Mouse (Mus musculus): Measurements from ENCODE around the gene Lypd5. TPM values are rescaled to one million over a fixed set of nuclear protein-coding genes. Genes with fewer than 3 reads are reported as not detected.

Gene Lypd5
- polyA plus RNA-seq, 1 experiment from 2014 or later: not detected

- Histone ChIP-seq H3K27ac (ENCODE audit: low read depth, low read length) (no peak overlapping the region), H3K27me3 (ENCODE audit: control insufficient read depth, insufficient read depth, low read length) (no peaks in the 10 kb centered on the region), H3K9me3 (ENCODE audit: control insufficient read depth, low read length) (peaks cover 3% of the 10 kb centered on the region; the same call in 1 of the 2 replicates), H3K9ac (ENCODE audit: low read length) (peak overlapping the region; percentile 50), H3K36me3 (ENCODE audit: control insufficient read depth, insufficient read depth, low read length) (no peaks in the 10 kb centered on the region), H3K4me1 (replicated peaks; ENCODE audit: control insufficient read depth, insufficient read depth, low read length) (peaks cover 3% of the 10 kb centered on the region; the same call in 1 of the 2 replicates), H3K4me2 (ENCODE audit: low read depth, low read length, severe bottlenecking) (peak overlapping the region; percentile 44), H3K4me3 (ENCODE audit: low read depth, low read length) (peak overlapping the region; percentile 21)
- peak; percentile 84 for ATAC-seq (replicated peaks; ENCODE audit: low FRiP score)
- WGBS: 3% methylated on average over 13 of the region's 13 CpGs
- peak; percentile 70 for DNase-seq (ENCODE audit: low spot score)
Observed at GRCm38 (mm10) chr7:24325675-24326128, 23.3 kb upstream of the Lypd5 start.

GRCm38 (mm10) chr7:24326273-24327135, 22.5 kb upstream of the Lypd5 start:
- Histone ChIP-seq H3K36me3 (ENCODE audit: control insufficient read depth, insufficient read depth, low read length) (no peaks in the 10 kb centered on the region), H3K4me1 (replicated peaks; ENCODE audit: control insufficient read depth, insufficient read depth, low read length) (peaks cover 3% of the 10 kb centered on the region; the same call in 1 of the 2 replicates), H3K9ac (ENCODE audit: low read length) (peak overlapping the region; percentile 50), H3K27me3 (ENCODE audit: control insufficient read depth, insufficient read depth, low read length) (no peaks in the 10 kb centered on the region), H3K4me3 (ENCODE audit: low read depth, low read length) (peak overlapping the region; percentile 21), H3K27ac (ENCODE audit: low read depth, low read length) (no peak overlapping the region), H3K9me3 (ENCODE audit: control insufficient read depth, low read length) (peaks cover 3% of the 10 kb centered on the region; the same call in 1 of the 2 replicates), H3K4me2 (ENCODE audit: low read depth, low read length, severe bottlenecking) (peak overlapping the region; percentile 44)
- DNase-seq (ENCODE audit: low spot score) (no peak), ATAC-seq (replicated peaks; ENCODE audit: low FRiP score) (peak; percentile 75)
- 42% methylated on average over 20 of the region's 20 CpGs for WGBS

DNA sequence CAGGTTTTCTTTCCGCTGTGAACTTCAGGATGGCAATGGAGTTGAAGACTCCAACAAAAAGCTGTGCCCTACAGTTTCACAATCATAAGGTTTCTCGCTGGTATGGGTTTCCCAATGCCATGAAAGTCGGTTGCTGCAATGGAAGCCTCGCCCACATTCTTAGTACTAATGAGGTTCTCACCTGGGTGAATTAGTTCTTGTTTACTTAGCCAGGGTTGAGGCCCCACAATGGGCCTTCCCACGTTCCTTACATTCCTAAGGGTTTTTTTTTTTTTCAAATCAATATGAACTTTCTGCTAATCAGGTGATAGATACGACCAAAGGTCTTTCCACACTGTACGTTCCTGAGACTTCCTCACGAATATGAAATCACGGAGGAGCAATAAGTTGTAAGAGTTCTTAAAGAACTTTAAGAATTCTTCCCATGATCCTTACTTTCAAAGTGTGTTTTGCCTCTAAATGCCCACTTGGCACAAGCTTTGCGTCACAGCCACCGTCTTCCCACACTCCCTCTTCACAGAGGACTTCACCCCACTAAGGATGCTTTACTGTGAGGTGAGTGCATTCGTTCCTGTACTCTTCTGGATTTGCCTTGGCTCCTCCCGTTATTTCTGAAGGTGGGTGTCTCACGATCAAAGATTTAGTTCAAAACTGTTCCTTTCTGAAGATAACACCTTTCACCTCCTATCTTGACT, 21.6 kb upstream of the Lypd5 start:
- no peak overlapping the region for H3K27ac ChIP-seq (ENCODE audit: low read depth, low read length)
- no peak overlapping the region for H3K4me3 ChIP-seq (ENCODE audit: low read depth, low read length)
- no peak overlapping the region for H3K9ac ChIP-seq (ENCODE audit: low read length)
- H3K27me3 ChIP-seq (ENCODE audit: control insufficient read depth, insufficient read depth, low read length): no peaks in the 10 kb centered on the region
- no peak for ATAC-seq (replicated peaks; ENCODE audit: low FRiP score)
- 88% methylated on average over 14 of the region's 14 CpGs for WGBS
- DNase-seq (ENCODE audit: low spot score): no peak
- H3K9me3 ChIP-seq (ENCODE audit: control insufficient read depth, low read length): peaks cover 3% of the 10 kb centered on the region; the same call in 1 of the 2 replicates
- H3K36me3 ChIP-seq (ENCODE audit: control insufficient read depth, insufficient read depth, low read length): no peaks in the 10 kb centered on the region
- H3K4me2 ChIP-seq (ENCODE audit: low read depth, low read length, severe bottlenecking): no peak overlapping the region
- H3K4me1 ChIP-seq (replicated peaks; ENCODE audit: control insufficient read depth, insufficient read depth, low read length): peaks cover 3% of the 10 kb centered on the region; the same call in 1 of the 2 replicates

DNA sequence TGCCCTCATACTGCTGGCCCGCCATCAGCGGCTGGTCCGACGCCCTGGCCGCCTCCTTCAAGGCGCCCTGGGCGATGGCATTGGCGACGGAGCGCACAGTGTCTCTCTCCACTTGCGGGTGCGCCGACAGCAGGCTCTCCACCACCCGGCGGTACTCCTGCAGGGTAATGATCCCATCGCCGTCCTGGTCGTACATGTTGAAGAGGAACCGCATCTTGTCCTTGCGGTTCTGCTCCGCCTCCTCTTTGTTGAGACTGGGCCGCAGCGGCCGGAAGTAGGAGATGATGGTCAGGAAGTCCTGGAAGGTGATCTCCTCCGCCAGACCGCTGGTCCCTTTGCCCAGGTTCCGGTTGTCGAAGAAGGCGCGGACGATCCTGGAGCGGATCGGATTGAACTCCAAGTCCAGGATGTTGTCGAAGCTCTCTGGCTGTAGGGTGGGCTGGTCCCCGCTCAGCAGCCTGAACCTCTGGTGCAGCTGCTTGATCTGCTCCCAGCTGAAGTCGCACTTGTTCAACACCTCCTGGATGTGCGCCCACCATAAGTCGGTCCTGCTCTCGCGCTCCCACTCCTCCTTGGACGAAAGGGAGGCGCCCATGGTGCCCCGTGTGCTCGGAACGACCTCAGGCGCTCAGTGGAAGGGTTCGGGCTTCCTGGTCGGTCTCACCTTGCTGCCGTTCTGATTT, 15.6 kb upstream of the Lypd5 start, which contains the start of gene Tescl:
Tescl (minus strand) TSS at position 633 of the 683 bp plus-strand sequence.
- ATAC-seq (replicated peaks; ENCODE audit: low FRiP score) (no peak), DNase-seq (ENCODE audit: low spot score) (no peak)
- no peak within 1 kb of the TSS for H3K27ac ChIP-seq (ENCODE audit: low read depth, low read length)
- no peaks in the 10 kb centered on the region for H3K9me3 ChIP-seq (ENCODE audit: control insufficient read depth, low read length)
- peaks cover 2% of the 10 kb centered on the region for H3K27me3 ChIP-seq (ENCODE audit: control insufficient read depth, insufficient read depth, low read length)
- no peaks in the 10 kb centered on the region for H3K4me1 ChIP-seq (replicated peaks; ENCODE audit: control insufficient read depth, insufficient read depth, low read length)
- H3K9ac ChIP-seq (ENCODE audit: low read length): no peak within 1 kb of the TSS
- WGBS: 45% methylated on average over 49 of the region's 49 CpGs
- H3K4me2 ChIP-seq (ENCODE audit: low read depth, low read length, severe bottlenecking): no peak within 1 kb of the TSS
- H3K4me3 ChIP-seq (ENCODE audit: low read depth, low read length): no peak within 1 kb of the TSS
- no peaks in the 10 kb centered on the region for H3K36me3 ChIP-seq (ENCODE audit: control insufficient read depth, insufficient read depth, low read length)

DNA sequence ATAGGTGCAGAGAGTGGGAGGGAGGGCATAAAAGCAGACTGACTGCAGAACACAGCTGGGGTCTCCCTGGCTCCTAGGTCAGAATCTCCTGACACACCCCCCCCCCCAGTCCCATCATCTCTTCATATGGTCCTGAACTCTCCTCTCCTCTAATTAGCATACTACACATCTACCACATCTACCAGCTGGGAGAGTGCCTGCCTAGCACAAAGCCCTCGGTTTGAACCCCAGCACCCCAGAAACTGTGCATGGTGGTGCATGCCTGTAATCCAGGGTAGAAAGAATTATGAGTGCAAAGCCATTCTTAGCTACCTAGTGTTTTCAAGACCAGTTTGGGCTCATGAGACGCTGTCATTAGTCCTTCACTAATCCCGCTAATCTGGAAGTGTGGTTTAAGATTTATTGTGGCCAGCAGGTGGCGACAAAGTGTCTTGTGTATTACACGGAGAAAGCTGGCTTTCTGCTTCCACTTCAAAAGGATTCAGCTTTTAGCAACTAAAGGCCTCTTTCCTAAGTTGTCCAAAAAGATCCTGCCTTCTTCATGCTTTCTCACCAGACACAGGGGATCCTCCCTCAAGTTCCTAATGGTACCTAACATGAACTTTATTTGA, 13.2 kb upstream of the Lypd5 start:
- Histone ChIP-seq H3K27me3 (ENCODE audit: control insufficient read depth, insufficient read depth, low read length) (peaks cover 2% of the 10 kb centered on the region), H3K4me1 (replicated peaks; ENCODE audit: control insufficient read depth, insufficient read depth, low read length) (no peaks in the 10 kb centered on the region), H3K9me3 (ENCODE audit: control insufficient read depth, low read length) (no peaks in the 10 kb centered on the region), H3K4me3 (ENCODE audit: low read depth, low read length) (no peak overlapping the region), H3K36me3 (ENCODE audit: control insufficient read depth, insufficient read depth, low read length) (no peaks in the 10 kb centered on the region), H3K4me2 (ENCODE audit: low read depth, low read length, severe bottlenecking) (no peak overlapping the region), H3K9ac (ENCODE audit: low read length) (no peak overlapping the region), H3K27ac (ENCODE audit: low read depth, low read length) (no peak overlapping the region)
- 9% methylated on average over 5 of the region's 5 CpGs for WGBS
- DNase-seq (ENCODE audit: low spot score) (peak; percentile 78), ATAC-seq (replicated peaks; ENCODE audit: low FRiP score) (no peak)

DNA sequence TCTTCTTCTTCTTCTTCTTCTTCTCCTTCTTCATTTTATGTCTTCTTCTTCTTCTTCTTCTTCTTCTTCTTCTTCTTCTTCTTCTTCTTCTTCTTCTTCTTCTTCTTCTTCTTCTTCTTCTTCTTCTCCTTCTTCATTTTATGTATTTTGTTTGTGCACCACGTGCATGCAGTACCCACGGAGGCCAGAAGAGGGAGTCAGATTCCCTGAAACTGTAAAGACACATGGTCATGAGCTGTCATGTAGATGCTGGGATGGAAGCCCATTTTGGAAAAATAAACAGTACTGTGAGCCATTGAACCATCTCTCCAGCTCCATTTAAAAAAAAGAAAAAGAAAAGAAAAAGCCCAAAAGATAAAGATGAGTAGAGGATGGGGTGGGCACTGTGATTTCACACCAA, 10.8 kb upstream of the Lypd5 start:
- no peak overlapping the region for H3K27ac ChIP-seq (ENCODE audit: low read depth, low read length)
- H3K4me3 ChIP-seq (ENCODE audit: low read depth, low read length): no peak overlapping the region
- peaks cover 2% of the 10 kb centered on the region for H3K27me3 ChIP-seq (ENCODE audit: control insufficient read depth, insufficient read depth, low read length)
- H3K4me2 ChIP-seq (ENCODE audit: low read depth, low read length, severe bottlenecking): no peak overlapping the region
- 45% methylated on average over 2 of the region's 2 CpGs for WGBS
- H3K36me3 ChIP-seq (ENCODE audit: control insufficient read depth, insufficient read depth, low read length): no peaks in the 10 kb centered on the region
- ATAC-seq (replicated peaks; ENCODE audit: low FRiP score) (no peak), DNase-seq (ENCODE audit: low spot score) (no peak)
- H3K9ac ChIP-seq (ENCODE audit: low read length): no peak overlapping the region
- no peaks in the 10 kb centered on the region for H3K4me1 ChIP-seq (replicated peaks; ENCODE audit: control insufficient read depth, insufficient read depth, low read length)
- no peaks in the 10 kb centered on the region for H3K9me3 ChIP-seq (ENCODE audit: control insufficient read depth, low read length)

DNA sequence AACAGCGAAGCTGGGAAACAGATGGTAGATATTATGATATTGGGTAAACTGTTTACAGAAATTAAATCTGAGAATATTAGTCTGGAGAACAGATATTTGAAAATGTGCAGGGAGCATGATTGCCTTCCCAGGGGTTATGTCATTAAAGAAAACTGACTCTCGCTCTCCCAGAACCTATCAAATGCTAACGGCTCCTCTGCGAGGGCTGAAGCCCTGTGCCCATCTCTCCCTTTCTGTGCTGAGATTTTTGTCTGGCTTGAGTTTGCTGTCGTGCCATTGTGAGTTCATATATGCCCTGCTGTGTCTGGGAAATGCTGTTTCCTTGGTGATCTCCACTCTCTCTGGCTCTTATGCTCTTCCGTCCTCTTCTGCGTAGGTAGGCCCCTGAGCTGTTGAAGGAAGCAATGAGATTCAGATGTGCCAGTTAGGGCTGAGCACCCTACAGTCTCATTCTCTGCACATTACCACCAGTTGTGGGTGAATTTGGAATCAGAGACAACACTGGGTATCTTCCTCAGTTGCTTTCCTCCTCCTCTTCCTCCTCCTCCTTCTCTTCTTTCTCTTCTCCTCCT, 5.2 kb upstream of the Lypd5 start:
- no peaks in the 10 kb centered on the region for H3K9me3 ChIP-seq (ENCODE audit: control insufficient read depth, low read length)
- H3K4me2 ChIP-seq (ENCODE audit: low read depth, low read length, severe bottlenecking): no peak overlapping the region
- no peaks in the 10 kb centered on the region for H3K36me3 ChIP-seq (ENCODE audit: control insufficient read depth, insufficient read depth, low read length)
- no peak overlapping the region for H3K27ac ChIP-seq (ENCODE audit: low read depth, low read length)
- H3K4me3 ChIP-seq (ENCODE audit: low read depth, low read length): no peak overlapping the region
- H3K27me3 ChIP-seq (ENCODE audit: control insufficient read depth, insufficient read depth, low read length): no peaks in the 10 kb centered on the region
- no peak for DNase-seq (ENCODE audit: low spot score)
- H3K9ac ChIP-seq (ENCODE audit: low read length): no peak overlapping the region
- ATAC-seq (replicated peaks; ENCODE audit: low FRiP score): no peak
- no peaks in the 10 kb centered on the region for H3K4me1 ChIP-seq (replicated peaks; ENCODE audit: control insufficient read depth, insufficient read depth, low read length)
- WGBS: 75% methylated on average over 7 of the region's 7 CpGs

DNA sequence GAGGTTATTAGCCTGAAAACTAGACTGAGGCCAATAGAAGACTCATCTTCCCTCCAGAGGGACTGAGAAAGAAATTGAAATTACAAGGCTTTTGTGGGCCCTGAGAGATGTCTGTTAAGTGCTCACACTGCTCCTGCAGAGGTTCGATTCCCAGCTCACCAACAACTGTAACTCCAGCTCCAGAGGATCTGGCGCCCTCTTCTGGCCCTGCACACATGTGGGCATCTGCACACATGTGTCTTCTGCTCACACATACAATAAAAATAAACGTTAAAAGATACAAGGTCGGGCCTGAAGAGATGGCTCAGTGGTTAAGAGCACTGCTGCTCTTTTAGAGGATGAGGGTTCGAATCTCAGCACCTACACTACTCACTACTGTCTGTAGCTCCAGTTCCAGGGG, 2.6 kb upstream of the Lypd5 start:
- H3K9ac ChIP-seq (ENCODE audit: low read length): no peak overlapping the region
- H3K4me2 ChIP-seq (ENCODE audit: low read depth, low read length, severe bottlenecking): no peak overlapping the region
- ATAC-seq (replicated peaks; ENCODE audit: low FRiP score) (no peak), DNase-seq (ENCODE audit: low spot score) (no peak)
- H3K36me3 ChIP-seq (ENCODE audit: control insufficient read depth, insufficient read depth, low read length): no peaks in the 10 kb centered on the region
- H3K27me3 ChIP-seq (ENCODE audit: control insufficient read depth, insufficient read depth, low read length): no peaks in the 10 kb centered on the region
- no peak overlapping the region for H3K27ac ChIP-seq (ENCODE audit: low read depth, low read length)
- 68% methylated on average over 5 of the region's 5 CpGs for WGBS
- no peaks in the 10 kb centered on the region for H3K9me3 ChIP-seq (ENCODE audit: control insufficient read depth, low read length)
- H3K4me1 ChIP-seq (replicated peaks; ENCODE audit: control insufficient read depth, insufficient read depth, low read length): no peaks in the 10 kb centered on the region
- no peak overlapping the region for H3K4me3 ChIP-seq (ENCODE audit: low read depth, low read length)
